Mouse (Mus musculus): Measurements from ENCODE around the gene Tmem151b.
A peak's percentile ranks its signal among the peaks of the same experiment; 100 is the strongest.

Gene Tmem151b

GRCm38 (mm10) chr17:45549617-45550181 lies at the start of gene Tmem151b:
Gene Tmem151b, minus strand, starts transcription at chr17:45549677.
- no peak for DNase-seq

- no peak for DNase-seq
Observed at GRCm38 (mm10) chr17:45598891-45599290, 49.4 kb upstream of the Tmem151b start.

- no peak for DNase-seq
Observed at GRCm38 (mm10) chr17:45598376-45598775, 48.9 kb upstream of the Tmem151b start.

GRCm38 (mm10) chr17:45597787-45598186 lies 48.3 kb upstream of the Tmem151b start:
- peak; percentile 48 to 63 for DNase-seq

- peak; percentile 85 to 89 for DNase-seq
Observed at GRCm38 (mm10) chr17:45596631-45597396, 47.3 kb upstream of the Tmem151b start.

- DNase-seq: no peak
Observed at GRCm38 (mm10) chr17:45595736-45596390, 46.4 kb upstream of the Tmem151b start.

GRCm38 (mm10) chr17:45594881-45595735 lies 45.6 kb upstream of the Tmem151b start:
- peak; percentile 87 to 89 for DNase-seq

GRCm38 (mm10) chr17:45594195-45594594 lies 44.7 kb upstream of the Tmem151b start:
- DNase-seq: no peak

GRCm38 (mm10) chr17:45593479-45593878 lies 44.0 kb upstream of the Tmem151b start:
- DNase-seq: no peak

- DNase-seq: peak; percentile 26 to 77
Observed at GRCm38 (mm10) chr17:45592606-45593431, 43.3 kb upstream of the Tmem151b start.

GRCm38 (mm10) chr17:45591701-45592605 lies 42.5 kb upstream of the Tmem151b start:
- peak in 1 of 2 experiments; percentile 4 for DNase-seq

GRCm38 (mm10) chr17:45590410-45590809 lies 40.9 kb upstream of the Tmem151b start:
- DNase-seq: no peak

- DNase-seq: no peak
Observed at GRCm38 (mm10) chr17:45589844-45590243, 40.4 kb upstream of the Tmem151b start.

- DNase-seq: no peak
Observed at GRCm38 (mm10) chr17:45589236-45589635, 39.8 kb upstream of the Tmem151b start.

- DNase-seq: no peak
Observed at GRCm38 (mm10) chr17:45588370-45588769, 38.9 kb upstream of the Tmem151b start.

- no peak for DNase-seq
Observed at GRCm38 (mm10) chr17:45586449-45586837, 37.0 kb upstream of the Tmem151b start.

- no peak for DNase-seq
Observed at GRCm38 (mm10) chr17:45585725-45586448, 36.4 kb upstream of the Tmem151b start.

GRCm38 (mm10) chr17:45584939-45585678 lies 35.6 kb upstream of the Tmem151b start:
- peak; percentile 87 to 88 for DNase-seq

Data from lung, postnatal 4 days (tissue).